Mouse (Mus musculus): ENCODE results near the gene Clp1.
"Not testable (repeated sequence)": the region's sequence is repeated elsewhere in the genome, so short reads cannot be mapped to it uniquely, and the experiment has no call there.

Clp1 gene

GRCm38 (mm10) chr2:84738271-84738911 lies 11.2 kb upstream of the Clp1 start:
- peak; percentile 64 for DNase-seq (ENCODE audit: low spot score)

- no peak for DNase-seq (ENCODE audit: low spot score)
Measured at GRCm38 (mm10) chr2:84737451-84737925, 10.3 kb upstream of the Clp1 start.

GRCm38 (mm10) chr2:84736312-84737161 lies 9.4 kb upstream of the Clp1 start:
- no peak for DNase-seq (ENCODE audit: low spot score)

- no peak for DNase-seq (ENCODE audit: low spot score)
Measured at GRCm38 (mm10) chr2:84735346-84735920, 8.3 kb upstream of the Clp1 start.

- no peak for DNase-seq (ENCODE audit: low spot score)
Measured at GRCm38 (mm10) chr2:84734919-84735318, 7.8 kb upstream of the Clp1 start.

GRCm38 (mm10) chr2:84734351-84734864 lies 7.3 kb upstream of the Clp1 start:
- DNase-seq (ENCODE audit: low spot score), result no peak

GRCm38 (mm10) chr2:84733579-84734300 lies 6.6 kb upstream of the Clp1 start, which contains the start of gene Ypel4:
TSS of gene Ypel4 (plus strand) at chr2:84734058.
- DNase-seq (ENCODE audit: low spot score), result peak; percentile 66

GRCm38 (mm10) chr2:84732394-84732793 lies 5.2 kb upstream of the Clp1 start:
- DNase-seq (ENCODE audit: low spot score), result no peak

- no peak for DNase-seq (ENCODE audit: low spot score)
Measured at GRCm38 (mm10) chr2:84731206-84731605, 4.1 kb upstream of the Clp1 start.

- DNase-seq (ENCODE audit: low spot score), result not testable (repeated sequence)
Measured at GRCm38 (mm10) chr2:84728191-84728590, 1.0 kb upstream of the Clp1 start.

- DNase-seq (ENCODE audit: low spot score), result no peak
Measured at GRCm38 (mm10) chr2:84726716-84727115, 434 bp downstream of the Clp1 start.

- DNase-seq (ENCODE audit: low spot score), result no peak
Measured at GRCm38 (mm10) chr2:84725770-84726169, 1.4 kb downstream of the Clp1 start.

- no peak for DNase-seq (ENCODE audit: low spot score)
Measured at GRCm38 (mm10) chr2:84723856-84724255, 3.3 kb downstream of the Clp1 start.

GRCm38 (mm10) chr2:84721182-84721581 lies 6.0 kb downstream of the Clp1 start:
- DNase-seq (ENCODE audit: low spot score), result peak; percentile 62

- no peak for DNase-seq (ENCODE audit: low spot score)
Measured at GRCm38 (mm10) chr2:84720718-84721117, 6.4 kb downstream of the Clp1 start.

- DNase-seq (ENCODE audit: low spot score), result no peak
Measured at GRCm38 (mm10) chr2:84717357-84717756, 9.8 kb downstream of the Clp1 start.

- peak; percentile 50 for DNase-seq (ENCODE audit: low spot score)
Measured at GRCm38 (mm10) chr2:84716423-84717355, 10.5 kb downstream of the Clp1 start.

GRCm38 (mm10) chr2:84715562-84716361 lies 11.4 kb downstream of the Clp1 start:
- DNase-seq (ENCODE audit: low spot score), result peak; percentile 96

- DNase-seq (ENCODE audit: low spot score), result peak; percentile 98
Measured at GRCm38 (mm10) chr2:84714811-84715561, 12.2 kb downstream of the Clp1 start, which contains the start of gene Zdhhc5. TSS of gene Zdhhc5 (minus strand) at chr2:84715180.
